Mouse (Mus musculus) lung, embryonic 16.5 days (tissue): ENCODE measurements around the gene Kirrel3. TPM values are rescaled to one million over a fixed set of nuclear protein-coding genes. Genes with fewer than 3 reads are reported as not detected.

Source experiments
- ATAC-seq: fragments of 200-750 bp; cut with Nextera tagmentation; 2 replicates; pipeline ENCODE4 v1.8.0; 2017; ENCODE audit warnings: low read depth, mild to moderate bottlenecking, moderate library complexity
- H3K27ac ChIP-seq: fragments of 300-500 bp; sonication (generic); 2 replicates; pipeline ENCODE4 v1.5.1; 2014; ENCODE audit warnings: mild to moderate bottlenecking, control low read depth, low read length
- H3K27me3 ChIP-seq: fragments of 300-500 bp; sonication (generic); 2 replicates; pipeline ENCODE4 v1.6.1; 2014; ENCODE audit warnings: low read depth, low read length, mixed read lengths; ENCODE audit not compliant: control insufficient read depth, insufficient read depth
- H3K36me3 ChIP-seq: fragments of 300-500 bp; sonication (generic); 2 replicates; pipeline ENCODE4 v1.6.1; 2014; ENCODE audit warnings: low read length; ENCODE audit not compliant: control insufficient read depth, insufficient read depth
- H3K4me1 ChIP-seq: fragments of 300-500 bp; sonication (generic); replicated peaks from 2 replicates; pipeline ENCODE4 v1.6.1; 2014; ENCODE audit warnings: low read length, mixed read lengths; ENCODE audit not compliant: control insufficient read depth, insufficient read depth
- H3K4me2 ChIP-seq: fragments of 300-500 bp; sonication (generic); 2 replicates; pipeline ENCODE4 v1.6.1; 2014; ENCODE audit warnings: low read depth, low read length, control low read depth
- H3K4me3 ChIP-seq: fragments of 300-500 bp; sonication (generic); 2 replicates; pipeline ENCODE4 v1.5.1; 2014; ENCODE audit warnings: mild to moderate bottlenecking, low read length, control low read depth
- H3K9ac ChIP-seq: fragments of 300-500 bp; sonication (generic); 2 replicates; pipeline ENCODE4 v1.6.1; 2014; ENCODE audit warnings: low read length, control low read depth
- H3K9me3 ChIP-seq: fragments of 300-500 bp; sonication (generic); 2 replicates; pipeline ENCODE4 v1.6.1; 2016; ENCODE audit warnings: low read length; ENCODE audit not compliant: control insufficient read depth
- WGBS: fragments of 180-500 bp; shearing (Covaris S2); extraction: QIAGEN DNeasy Blood & Tissue Kit; methylation state at CpG from one replicate; pipeline ENCODE4 v1.1.7; 2014; 5-methylcytosine and 5-hydroxymethylcytosine counted together
- polyA plus RNA-seq: library from polyadenylated mRNA; unstranded; fragments of >200 nt; fragmentation: Nextera tagmentation; extraction: Ambion mirVana; gene quantifications from 2 replicates; pipeline ENCODE4 v1.2.1, GENCODE M21; 2015

Gene Kirrel3
- polyA plus RNA-seq, 1 experiment from 2014 or later: 1.2 TPM

GRCm38 (mm10) chr9:34771401-34771800 is 285.7 kb downstream of the Kirrel3 start:
- Histone ChIP-seq H3K9me3 (no peaks in the 10 kb centered on the region), H3K9ac (no peak overlapping the region), H3K27me3 (no peaks in the 10 kb centered on the region), H3K4me2 (no peak overlapping the region), H3K4me3 (no peak overlapping the region), H3K36me3 (no peaks in the 10 kb centered on the region), H3K4me1 (no peaks in the 10 kb centered on the region), H3K27ac (no peak overlapping the region)
- no peak for ATAC-seq

- WGBS: 84% methylated on average over 9 of the region's 9 CpGs
- no peak overlapping the region for H3K4me2 ChIP-seq
- no peak overlapping the region for H3K9ac ChIP-seq
- no peak overlapping the region for H3K27ac ChIP-seq
- no peaks in the 10 kb centered on the region for H3K4me1 ChIP-seq
- H3K27me3 ChIP-seq: no peaks in the 10 kb centered on the region
- no peak for ATAC-seq
- no peaks in the 10 kb centered on the region for H3K9me3 ChIP-seq
- H3K4me3 ChIP-seq: no peak overlapping the region
- H3K36me3 ChIP-seq: no peaks in the 10 kb centered on the region
These were observed 286.3 kb downstream of the Kirrel3 start for GRCm38 (mm10) chr9:34772022-34772437.

GRCm38 (mm10) chr9:34781356-34781755 is 295.7 kb downstream of the Kirrel3 start:
- no peak for ATAC-seq
- no peaks in the 10 kb centered on the region for H3K36me3 ChIP-seq
- no peak overlapping the region for H3K4me2 ChIP-seq
- H3K4me1 ChIP-seq: no peaks in the 10 kb centered on the region
- H3K4me3 ChIP-seq: no peak overlapping the region
- H3K9ac ChIP-seq: no peak overlapping the region
- WGBS: 73% methylated on average over 3 of the region's 3 CpGs
- H3K9me3 ChIP-seq: no peaks in the 10 kb centered on the region
- H3K27me3 ChIP-seq: no peaks in the 10 kb centered on the region
- H3K27ac ChIP-seq: no peak overlapping the region

GRCm38 (mm10) chr9:34787915-34788314 is 302.2 kb downstream of the Kirrel3 start:
- 35% methylated on average over 3 of the region's 3 CpGs for WGBS
- no peaks in the 10 kb centered on the region for H3K9me3 ChIP-seq
- no peaks in the 10 kb centered on the region for H3K36me3 ChIP-seq
- ATAC-seq: no peak
- H3K4me2 ChIP-seq: no peak overlapping the region
- no peak overlapping the region for H3K4me3 ChIP-seq
- H3K9ac ChIP-seq: no peak overlapping the region
- no peaks in the 10 kb centered on the region for H3K4me1 ChIP-seq
- H3K27me3 ChIP-seq: no peaks in the 10 kb centered on the region
- H3K27ac ChIP-seq: no peak overlapping the region

- no peaks in the 10 kb centered on the region for H3K27me3 ChIP-seq
- H3K4me2 ChIP-seq: no peak overlapping the region
- WGBS: 61% methylated on average over 4 of the region's 4 CpGs
- H3K4me1 ChIP-seq: no peaks in the 10 kb centered on the region
- no peak for ATAC-seq
- no peak overlapping the region for H3K9ac ChIP-seq
- no peaks in the 10 kb centered on the region for H3K9me3 ChIP-seq
- H3K27ac ChIP-seq: no peak overlapping the region
- no peaks in the 10 kb centered on the region for H3K36me3 ChIP-seq
- H3K4me3 ChIP-seq: no peak overlapping the region
These were observed 309.5 kb downstream of the Kirrel3 start for GRCm38 (mm10) chr9:34795226-34795625.

GRCm38 (mm10) chr9:34797688-34798339 is 312.1 kb downstream of the Kirrel3 start:
- WGBS: 56% methylated on average over 6 of the region's 6 CpGs
- Histone ChIP-seq H3K27me3 (no peaks in the 10 kb centered on the region), H3K4me3 (no peak overlapping the region), H3K4me1 (no peaks in the 10 kb centered on the region), H3K27ac (no peak overlapping the region), H3K4me2 (no peak overlapping the region), H3K9ac (no peak overlapping the region), H3K36me3 (no peaks in the 10 kb centered on the region), H3K9me3 (no peaks in the 10 kb centered on the region)
- ATAC-seq: no peak

GRCm38 (mm10) chr9:34801662-34802061 is 316.0 kb downstream of the Kirrel3 start:
- H3K27ac ChIP-seq: no peak overlapping the region
- WGBS: 63% methylated on average over 6 of the region's 6 CpGs
- H3K4me3 ChIP-seq: no peak overlapping the region
- no peaks in the 10 kb centered on the region for H3K9me3 ChIP-seq
- no peaks in the 10 kb centered on the region for H3K36me3 ChIP-seq
- no peak overlapping the region for H3K4me2 ChIP-seq
- no peak overlapping the region for H3K9ac ChIP-seq
- ATAC-seq: no peak
- no peaks in the 10 kb centered on the region for H3K27me3 ChIP-seq
- H3K4me1 ChIP-seq: no peaks in the 10 kb centered on the region

GRCm38 (mm10) chr9:34806854-34807253 is 321.2 kb downstream of the Kirrel3 start:
- H3K9ac ChIP-seq: no peak overlapping the region
- WGBS: 76% methylated on average over 3 of the region's 3 CpGs
- H3K27ac ChIP-seq: no peak overlapping the region
- H3K9me3 ChIP-seq: no peaks in the 10 kb centered on the region
- ATAC-seq: no peak
- no peaks in the 10 kb centered on the region for H3K36me3 ChIP-seq
- no peaks in the 10 kb centered on the region for H3K27me3 ChIP-seq
- no peak overlapping the region for H3K4me2 ChIP-seq
- no peak overlapping the region for H3K4me3 ChIP-seq
- no peaks in the 10 kb centered on the region for H3K4me1 ChIP-seq

- Histone ChIP-seq H3K27me3 (no peaks in the 10 kb centered on the region), H3K27ac (no peak overlapping the region), H3K4me2 (no peak overlapping the region), H3K4me3 (no peak overlapping the region), H3K9ac (no peak overlapping the region), H3K9me3 (no peaks in the 10 kb centered on the region), H3K36me3 (no peaks in the 10 kb centered on the region), H3K4me1 (no peaks in the 10 kb centered on the region)
- ATAC-seq: no peak
- WGBS: 63% methylated on average over 5 of the region's 5 CpGs
These were observed 324.4 kb downstream of the Kirrel3 start for GRCm38 (mm10) chr9:34809993-34810513.
